Mouse (Mus musculus) hindbrain, embryonic 11.5 days (tissue): ENCODE data around the gene Sectm1b. TPM values are rescaled to one million over a fixed set of nuclear protein-coding genes. Genes with fewer than 3 reads are reported as not detected.
"Not testable (repeated sequence)": the region's sequence is repeated elsewhere in the genome, so short reads cannot be mapped to it uniquely, and the experiment has no call there.

Source experiments
- ATAC-seq: fragments of 200-750 bp; cut with Nextera tagmentation; 2 replicates; pipeline ENCODE4 v1.8.0; 2017; ENCODE audit warnings: mild to moderate bottlenecking, moderate TSS enrichment, moderate library complexity; ENCODE audit not compliant: low FRiP score
- DNase-seq: peaks from one replicate; pipeline ENCODE4 v3.0.0-alpha.2; 2015; ENCODE audit warnings: low spot score
- H3K27ac ChIP-seq: fragments of 300-500 bp; sonication (generic); 2 replicates; pipeline ENCODE4 v1.5.1; 2014; ENCODE audit warnings: mild to moderate bottlenecking, low read depth, low read length
- H3K27me3 ChIP-seq: fragments of 300-500 bp; sonication (generic); 2 replicates; pipeline ENCODE4 v1.6.1; 2014; ENCODE audit warnings: mild to moderate bottlenecking, low read length, moderate library complexity, mixed read lengths; ENCODE audit not compliant: control insufficient read depth, insufficient read depth
- H3K36me3 ChIP-seq: fragments of 300-500 bp; sonication (generic); 2 replicates; pipeline ENCODE4 v1.6.1; 2014; ENCODE audit warnings: mild to moderate bottlenecking, low read length, moderate library complexity, mixed read lengths; ENCODE audit not compliant: control insufficient read depth, insufficient read depth
- H3K4me1 ChIP-seq: fragments of 300-500 bp; sonication (generic); replicated peaks from 2 replicates; pipeline ENCODE4 v1.6.1; 2014; ENCODE audit warnings: low read length, mixed read lengths; ENCODE audit not compliant: control insufficient read depth, insufficient read depth
- H3K4me2 ChIP-seq: fragments of 300-500 bp; sonication (generic); replicated peaks from 2 replicates; pipeline ENCODE4 v1.6.1; 2014; ENCODE audit warnings: mild to moderate bottlenecking, low read depth, low read length
- H3K4me3 ChIP-seq: fragments of 300-500 bp; sonication (generic); 2 replicates; pipeline ENCODE4 v1.5.1; 2014; ENCODE audit warnings: low read depth, low read length
- H3K9ac ChIP-seq: fragments of 300-500 bp; sonication (generic); 2 replicates; pipeline ENCODE4 v1.6.1; 2014; ENCODE audit warnings: low read depth, low read length
- H3K9me3 ChIP-seq: fragments of 300-500 bp; sonication (generic); 2 replicates; pipeline ENCODE4 v1.6.1; 2016; ENCODE audit warnings: low read length; ENCODE audit not compliant: control insufficient read depth
- WGBS: fragments of 180-500 bp; shearing (Covaris S2); extraction: QIAGEN DNeasy Blood & Tissue Kit; methylation state at CpG from one replicate; pipeline ENCODE4 v1.1.7; 2014; 5-methylcytosine and 5-hydroxymethylcytosine counted together
- polyA plus RNA-seq: library from polyadenylated mRNA; unstranded; fragments of >200 nt; fragmentation: Nextera tagmentation; extraction: Ambion mirVana; gene quantifications from 2 replicates; pipeline ENCODE4 v1.2.1, GENCODE M21; 2014

The Sectm1b gene
- not detected in 2 replicates for polyA plus RNA-seq

DNA sequence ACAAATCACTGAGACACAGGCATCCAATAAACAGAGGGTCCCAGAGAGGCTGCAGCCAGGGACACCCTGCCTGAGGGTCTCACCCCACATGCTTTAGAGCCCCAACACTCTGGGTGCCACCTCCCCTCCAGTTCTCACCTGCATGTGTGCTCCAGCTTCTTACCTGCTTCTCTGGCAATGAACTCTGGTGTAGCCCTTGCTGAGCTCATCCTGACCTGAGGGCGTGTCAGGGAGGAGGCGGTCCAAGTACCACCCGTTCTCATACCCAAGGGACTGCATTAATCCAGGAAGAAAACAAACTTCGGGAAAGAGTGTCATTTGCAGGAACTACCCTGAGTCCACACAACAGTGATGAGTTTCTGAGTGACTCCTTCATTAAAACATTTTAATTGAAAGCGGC is at the start of gene Sectm1b:
TSS of gene Sectm1b (minus strand) at position 191 of the 400 bp plus-strand sequence.
- ATAC-seq, result no peak
- Histone ChIP-seq H3K36me3 (no peaks in the 10 kb centered on the region), H3K27me3 (no peaks in the 10 kb centered on the region), H3K9me3 (no peaks in the 10 kb centered on the region), H3K27ac (no peak within 1 kb of the TSS), H3K4me3 (no peak within 1 kb of the TSS), H3K4me1 (no peaks in the 10 kb centered on the region), H3K4me2 (no peak within 1 kb of the TSS), H3K9ac (no peak within 1 kb of the TSS)
- 87% methylated on average over 5 of the region's 5 CpGs for WGBS
- DNase-seq, result no peak

DNA sequence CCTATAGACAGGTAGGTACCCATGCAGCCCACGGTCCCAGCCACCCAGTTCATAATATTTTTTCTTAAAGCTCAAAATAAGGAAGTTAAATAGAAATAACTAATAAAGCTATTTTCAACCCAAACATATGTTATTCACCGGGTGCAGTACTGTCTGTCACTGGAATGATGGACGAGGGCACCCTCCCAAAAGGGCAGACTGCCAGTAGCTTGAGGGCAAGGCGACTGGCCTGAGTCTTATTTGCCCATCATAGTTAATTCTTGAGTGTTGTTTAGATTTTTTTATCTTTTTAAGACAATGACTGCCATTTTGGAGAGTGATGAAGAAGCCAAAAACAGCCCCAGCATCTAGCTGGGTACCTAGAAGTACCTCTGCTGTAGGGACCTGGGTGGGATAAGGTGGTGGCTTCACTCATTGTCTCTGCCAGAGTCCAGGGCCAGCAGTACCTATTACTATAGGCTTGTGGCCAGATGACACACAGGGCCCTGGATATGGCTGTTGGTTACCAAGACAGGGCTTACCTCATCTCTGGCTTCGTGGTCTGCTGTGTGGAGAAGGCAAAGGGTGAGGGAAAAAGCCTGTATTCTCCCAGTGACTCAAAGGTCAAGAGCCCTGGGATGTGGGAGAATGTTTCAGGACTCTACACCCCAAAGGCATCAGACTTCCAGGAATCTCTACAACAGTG is 48.9 kb upstream of the Sectm1b start:
- DNase-seq, result no peak
- WGBS, result 80% methylated on average over 5 of the region's 5 CpGs
- H3K4me3 ChIP-seq, result no peak overlapping the region

DNA sequence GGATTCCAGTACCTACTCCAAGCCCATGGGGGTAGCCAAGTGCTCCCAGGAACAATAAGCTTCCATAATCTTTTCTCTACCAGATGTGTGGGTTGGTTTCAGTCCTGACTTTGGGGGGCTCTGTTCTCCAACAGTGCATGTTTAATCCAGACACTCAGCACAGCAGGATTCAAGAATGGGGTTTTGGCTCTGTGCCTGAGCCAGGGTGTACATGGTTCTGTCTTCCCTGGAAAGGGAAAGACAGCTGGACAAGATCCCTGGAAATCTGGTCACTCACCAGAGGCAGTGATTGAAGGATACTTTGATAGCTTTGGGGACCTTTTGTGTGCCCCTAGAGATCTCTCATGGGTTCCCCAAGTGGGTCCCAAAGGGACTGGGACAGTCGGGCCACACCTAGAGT is 48.2 kb upstream of the Sectm1b start:
- Histone ChIP-seq H3K4me3 (no peak overlapping the region), H3K4me2 (no peak overlapping the region), H3K36me3 (no peaks in the 10 kb centered on the region), H3K9me3 (no peaks in the 10 kb centered on the region), H3K27ac (no peak overlapping the region), H3K27me3 (no peaks in the 10 kb centered on the region), H3K4me1 (no peaks in the 10 kb centered on the region), H3K9ac (no peak overlapping the region)
- DNase-seq (no peak), ATAC-seq (no peak)
- 77% methylated on average over 1 of the region's 1 CpGs for WGBS

More for the DNA sequence above, 48.9 kb upstream of the Sectm1b start:
- ATAC-seq, result no peak
- no peaks in the 10 kb centered on the region for H3K27me3 ChIP-seq
- H3K4me1 ChIP-seq, result no peaks in the 10 kb centered on the region
- H3K9me3 ChIP-seq, result no peaks in the 10 kb centered on the region
- no peak overlapping the region for H3K27ac ChIP-seq
- H3K9ac ChIP-seq, result no peak overlapping the region
- H3K36me3 ChIP-seq, result no peaks in the 10 kb centered on the region
- H3K4me2 ChIP-seq, result no peak overlapping the region

DNA sequence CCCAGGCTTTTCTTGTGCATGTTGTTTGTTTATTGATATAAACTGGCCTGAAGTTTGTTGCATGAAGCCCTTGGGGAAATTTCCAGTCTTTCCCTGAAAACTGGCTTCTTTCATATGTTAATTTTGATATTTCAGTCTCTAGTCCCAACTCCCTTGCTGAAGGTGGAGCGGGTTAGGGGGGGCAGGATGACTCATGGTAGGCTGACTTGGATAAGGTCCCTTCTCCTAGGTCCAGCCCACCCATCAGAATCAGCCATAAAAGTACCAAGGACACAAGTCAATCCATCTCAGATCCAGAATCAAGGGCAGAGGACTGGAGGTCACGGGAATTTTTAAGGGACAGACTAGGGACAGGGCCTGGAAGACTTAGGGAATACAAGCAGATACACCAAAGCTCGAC is 47.7 kb upstream of the Sectm1b start:
- no peak overlapping the region for H3K4me2 ChIP-seq
- H3K27ac ChIP-seq, result no peak overlapping the region
- no peaks in the 10 kb centered on the region for H3K4me1 ChIP-seq
- no peaks in the 10 kb centered on the region for H3K27me3 ChIP-seq
- no peaks in the 10 kb centered on the region for H3K9me3 ChIP-seq
- H3K4me3 ChIP-seq, result no peak overlapping the region
- WGBS, result 93% methylated on average over 3 of the region's 3 CpGs
- H3K36me3 ChIP-seq, result no peaks in the 10 kb centered on the region
- DNase-seq (no peak), ATAC-seq (no peak)
- H3K9ac ChIP-seq, result no peak overlapping the region

DNA sequence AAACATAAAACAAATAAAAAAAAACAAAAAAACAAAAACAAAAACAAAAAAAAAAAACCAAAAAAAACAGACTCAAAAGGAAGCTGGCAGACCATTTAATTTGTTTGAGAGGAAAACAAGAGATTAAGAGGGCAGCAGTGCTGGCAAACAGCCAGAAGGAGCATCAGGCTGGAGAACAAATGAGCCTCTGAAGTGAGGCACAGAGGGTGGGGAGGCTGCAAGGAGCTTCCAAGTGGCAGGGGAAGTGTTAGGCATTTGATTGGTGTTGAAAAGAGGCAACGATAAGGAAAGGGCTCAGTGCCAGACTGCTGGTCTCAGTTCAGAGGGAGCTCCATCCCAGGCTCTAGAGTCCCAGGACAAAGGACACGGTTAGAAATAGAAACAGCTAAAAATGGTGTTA is 46.6 kb upstream of the Sectm1b start:
- peak; percentile 25 for DNase-seq
- Histone ChIP-seq H3K4me3 (no peak overlapping the region), H3K4me1 (no peaks in the 10 kb centered on the region), H3K9ac (no peak overlapping the region), H3K27me3 (no peaks in the 10 kb centered on the region), H3K27ac (no peak overlapping the region), H3K4me2 (no peak overlapping the region), H3K9me3 (no peaks in the 10 kb centered on the region), H3K36me3 (no peaks in the 10 kb centered on the region)
- no peak for ATAC-seq
- 22% methylated on average over 2 of the region's 2 CpGs for WGBS

DNA sequence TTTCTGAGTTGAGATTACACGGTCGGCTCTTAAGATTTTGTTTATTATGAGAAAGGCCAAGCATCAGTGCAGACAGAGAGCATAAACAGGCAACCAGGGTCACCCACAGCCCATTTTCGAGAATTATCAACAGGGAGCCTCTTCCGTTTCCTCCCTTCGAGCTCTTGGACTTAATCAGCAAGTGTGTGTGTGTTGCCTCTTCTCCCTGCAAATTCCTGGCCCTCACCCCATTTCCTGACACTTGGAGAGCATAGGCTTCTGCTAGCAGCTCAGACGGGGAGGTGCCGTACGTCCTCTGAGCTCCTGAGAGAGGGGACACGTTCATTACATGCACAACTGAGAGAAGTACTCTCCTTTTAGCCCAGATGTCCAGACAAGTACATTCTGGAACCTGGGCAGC is 44.7 kb upstream of the Sectm1b start:
- DNase-seq (no peak), ATAC-seq (no peak)
- Histone ChIP-seq H3K27ac (no peak overlapping the region), H3K4me2 (no peak overlapping the region), H3K36me3 (no peaks in the 10 kb centered on the region), H3K27me3 (no peaks in the 10 kb centered on the region), H3K9ac (no peak overlapping the region), H3K4me1 (no peaks in the 10 kb centered on the region), H3K4me3 (no peak overlapping the region), H3K9me3 (no peaks in the 10 kb centered on the region)
- 75% methylated on average over 9 of the region's 9 CpGs for WGBS

DNA sequence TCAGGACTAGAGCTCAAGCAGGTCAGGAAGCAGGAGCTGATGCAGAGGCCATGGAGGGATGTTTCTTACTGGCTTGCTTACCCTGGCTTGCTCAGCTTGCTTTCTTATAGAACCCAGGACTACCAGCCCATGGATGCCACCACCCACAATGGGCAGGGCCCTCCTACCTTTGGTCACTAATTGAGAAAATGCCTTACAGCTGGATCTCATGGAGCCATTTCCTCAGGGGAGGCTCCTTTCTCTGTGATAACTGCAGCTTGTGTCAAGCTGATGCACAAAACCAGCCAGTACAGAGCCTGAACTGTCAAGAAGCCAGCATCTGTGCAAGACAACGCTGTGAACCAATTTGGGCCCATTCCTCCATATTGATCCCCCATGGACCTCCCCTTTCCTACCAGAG is 43.9 kb upstream of the Sectm1b start:
- H3K4me3 ChIP-seq, H3K9ac ChIP-seq, H3K4me1 ChIP-seq, H3K36me3 ChIP-seq, H3K27me3 ChIP-seq, H3K9me3 ChIP-seq, ATAC-seq, DNase-seq, H3K27ac ChIP-seq, H3K4me2 ChIP-seq: not testable (repeated sequence)
- WGBS, result 89% methylated on average over 1 of the region's 1 CpGs

DNA sequence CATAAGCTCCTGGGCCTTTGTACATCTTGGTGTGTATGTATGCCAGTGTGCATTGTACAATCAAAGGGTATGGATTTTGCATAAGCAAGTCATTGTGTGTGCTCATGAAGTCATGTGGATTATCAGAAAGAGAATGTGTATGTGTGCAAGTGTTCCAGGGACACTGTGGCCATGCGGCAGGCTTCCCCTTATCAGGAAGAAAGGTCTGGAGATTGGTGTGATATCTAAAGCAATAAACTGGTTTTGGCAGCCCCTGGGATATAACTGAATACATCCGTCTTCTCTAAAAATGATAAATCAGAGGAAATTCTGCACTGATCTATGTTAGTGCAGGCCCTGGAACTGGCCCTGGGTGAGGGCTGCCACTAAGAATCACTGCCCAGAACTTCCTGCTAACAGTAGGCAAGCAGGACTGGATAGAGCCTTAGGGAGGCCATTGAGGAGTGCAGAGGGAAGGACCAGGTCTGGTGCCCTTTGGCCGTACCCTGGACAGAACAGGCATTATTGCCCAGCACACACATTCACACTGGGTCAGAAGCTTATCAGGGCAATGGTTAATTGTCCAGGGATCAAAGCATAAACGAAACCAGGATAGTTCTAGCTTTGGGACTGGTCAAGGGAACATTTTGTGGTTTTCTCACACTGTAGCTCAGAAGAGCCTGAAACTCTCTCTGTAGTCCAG is 37.9 kb upstream of the Sectm1b start:
- no peak for ATAC-seq
- no peak overlapping the region for H3K4me2 ChIP-seq
- H3K4me1 ChIP-seq, result no peaks in the 10 kb centered on the region
- H3K27me3 ChIP-seq, result no peaks in the 10 kb centered on the region
- WGBS, result 92% methylated on average over 4 of the region's 4 CpGs
- no peak overlapping the region for H3K9ac ChIP-seq
- no peak overlapping the region for H3K4me3 ChIP-seq
- H3K9me3 ChIP-seq, result no peaks in the 10 kb centered on the region
- H3K36me3 ChIP-seq, result no peaks in the 10 kb centered on the region
- no peak for DNase-seq
- no peak overlapping the region for H3K27ac ChIP-seq

DNA sequence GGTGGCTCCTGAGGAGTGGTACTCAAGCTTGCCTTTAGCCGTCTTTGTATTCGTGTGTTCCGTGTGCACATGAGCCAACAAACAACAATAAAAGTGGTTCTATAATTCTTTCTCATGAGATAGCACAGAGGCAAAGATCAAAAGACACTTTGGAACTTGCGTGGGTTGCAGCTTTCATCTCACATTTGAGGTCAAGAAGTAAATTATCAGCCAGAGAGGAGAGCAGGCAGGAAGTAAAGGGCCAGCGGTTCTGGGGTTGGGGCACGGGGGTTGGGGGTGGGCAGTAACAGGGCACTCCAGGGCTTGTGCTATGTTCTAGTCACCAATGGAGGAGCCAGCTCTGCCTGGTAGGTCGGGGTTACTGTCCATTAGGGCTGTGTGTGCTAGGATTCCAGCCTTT is 37.3 kb upstream of the Sectm1b start:
- ATAC-seq, result no peak
- H3K4me2 ChIP-seq, result no peak overlapping the region
- no peak for DNase-seq
- H3K9ac ChIP-seq, result no peak overlapping the region
- H3K4me1 ChIP-seq, result no peaks in the 10 kb centered on the region
- 80% methylated on average over 7 of the region's 7 CpGs for WGBS
- H3K27me3 ChIP-seq, result no peaks in the 10 kb centered on the region
- no peak overlapping the region for H3K4me3 ChIP-seq
- no peak overlapping the region for H3K27ac ChIP-seq
- no peaks in the 10 kb centered on the region for H3K9me3 ChIP-seq
- H3K36me3 ChIP-seq, result no peaks in the 10 kb centered on the region
